Mouse (Mus musculus) stomach, postnatal 0 days (tissue): Measurements from ENCODE around the gene Gpr137c. TPM values are rescaled to one million over a fixed set of nuclear protein-coding genes. Genes with fewer than 3 reads are reported as not detected.

Experiments
- ATAC-seq: fragments of 200-750 bp; cut with Nextera tagmentation; 2 replicates; pipeline ENCODE4 v1.8.0; 2017; ENCODE audit not compliant: low FRiP score, low TSS enrichment
- DNase-seq: peaks from one replicate; pipeline ENCODE4 v3.0.0-alpha.2; 2016; ENCODE audit warnings: low spot score
- H3K27ac ChIP-seq: fragments of 300-500 bp; sonication (generic); replicated peaks from 2 replicates; pipeline ENCODE4 v1.5.1; 2014; ENCODE audit warnings: mild to moderate bottlenecking, control low read depth
- H3K27me3 ChIP-seq: fragments of 300-500 bp; sonication (generic); 2 replicates; pipeline ENCODE4 v1.6.1; 2014; ENCODE audit warnings: low read length; ENCODE audit not compliant: control insufficient read depth, insufficient read depth
- H3K36me3 ChIP-seq: fragments of 300-500 bp; sonication (generic); 2 replicates; pipeline ENCODE4 v1.6.1; 2014; ENCODE audit warnings: low read length, mixed read lengths; ENCODE audit not compliant: control insufficient read depth, insufficient read depth
- H3K4me1 ChIP-seq: fragments of 300-500 bp; sonication (generic); replicated peaks from 2 replicates; pipeline ENCODE4 v1.6.1; 2014; ENCODE audit warnings: antibody characterized with exemption; ENCODE audit not compliant: control insufficient read depth, insufficient read depth
- H3K4me2 ChIP-seq: fragments of 300-500 bp; sonication (generic); replicated peaks from 2 replicates; pipeline ENCODE4 v1.6.1; 2014; ENCODE audit warnings: low read depth, mild to moderate bottlenecking, control low read depth, moderate library complexity
- H3K4me3 ChIP-seq: fragments of 300-500 bp; sonication (generic); 2 replicates; pipeline ENCODE4 v1.5.1; 2014; ENCODE audit warnings: low read depth, low read length, control low read depth
- H3K9ac ChIP-seq: fragments of 300-500 bp; sonication (generic); 2 replicates; pipeline ENCODE4 v1.6.1; 2014; ENCODE audit warnings: mild to moderate bottlenecking, low read length, control low read depth, mixed read lengths
- H3K9me3 ChIP-seq: fragments of 300-500 bp; sonication (generic); 2 replicates; pipeline ENCODE4 v1.6.1; 2016; ENCODE audit warnings: low read length; ENCODE audit not compliant: control insufficient read depth
- CTCF ChIP-seq: IDR thresholded peaks from 2 replicates; pipeline ENCODE4 v1.5.1; 2016; ENCODE audit warnings: antibody characterized with exemption, low read depth, mild to moderate bottlenecking, moderate library complexity
- EP300 ChIP-seq: optimal IDR thresholded peaks from 2 replicates; pipeline ENCODE3; 2016; ENCODE audit warnings: antibody characterized with exemption
- WGBS: fragments of 180-500 bp; shearing (Covaris S2); extraction: QIAGEN DNeasy Blood & Tissue Kit; methylation state at CpG from one replicate; pipeline ENCODE4 v1.1.7; 2014; 5-methylcytosine and 5-hydroxymethylcytosine counted together
- polyA plus RNA-seq: library from polyadenylated mRNA; unstranded; fragments of >200 nt; fragmentation: Nextera tagmentation; extraction: Ambion mirVana; gene quantifications from 2 replicates; pipeline ENCODE4 v1.2.1, GENCODE M21; 2015

Gene Gpr137c
- 0.48 and 1.1 TPM in 2 replicates for polyA plus RNA-seq

DNA sequence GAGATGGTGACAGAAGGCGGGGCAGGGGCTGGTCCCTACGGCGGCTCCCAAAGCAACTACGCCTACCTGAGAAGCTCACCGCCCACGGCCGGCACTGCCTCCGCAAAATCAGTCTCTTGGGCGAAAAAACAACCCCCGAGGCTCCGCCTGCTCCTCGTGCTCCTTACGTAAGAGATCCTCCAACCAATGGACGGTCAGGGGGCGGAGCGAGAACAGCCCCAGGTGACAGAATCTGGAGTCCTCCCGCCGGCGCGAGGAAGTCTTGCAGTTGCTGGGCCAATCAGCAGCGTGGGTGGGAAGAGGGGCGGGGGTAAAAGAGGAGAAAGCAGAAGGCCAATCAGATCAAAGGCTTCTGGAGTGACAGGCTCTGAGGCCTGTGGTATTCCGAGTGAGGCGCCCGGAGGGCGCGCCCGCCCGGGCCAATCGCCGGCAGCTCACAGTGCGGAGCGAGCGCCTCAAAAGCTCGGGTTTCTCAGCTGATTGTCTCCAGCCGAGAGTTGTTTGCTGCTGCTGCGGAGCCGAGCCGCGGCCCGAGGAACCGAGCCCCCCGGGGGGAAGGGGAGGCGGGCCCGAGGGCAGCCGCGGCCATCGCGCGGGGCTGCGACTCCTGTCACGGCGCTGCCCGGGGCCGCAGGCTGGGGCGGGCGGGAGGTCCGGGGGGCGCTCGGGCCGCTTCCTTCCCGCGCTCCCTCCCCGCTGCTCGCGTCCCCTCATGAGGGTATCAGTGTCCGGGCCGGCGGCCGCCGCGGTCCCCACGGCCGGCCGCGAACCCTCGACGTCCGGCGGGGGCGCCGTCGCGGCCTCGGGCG, at the start of gene Gpr137c:
Gene Gpr137c, plus strand, starts transcription at position 437 of the 809 bp plus-strand sequence.
- under 1% methylated on average over 45 of the region's 86 CpGs for WGBS
- TF ChIP-seq CTCF (peak; percentile 16; the same call in 1 of the 2 replicates), EP300 (no peak)

DNA sequence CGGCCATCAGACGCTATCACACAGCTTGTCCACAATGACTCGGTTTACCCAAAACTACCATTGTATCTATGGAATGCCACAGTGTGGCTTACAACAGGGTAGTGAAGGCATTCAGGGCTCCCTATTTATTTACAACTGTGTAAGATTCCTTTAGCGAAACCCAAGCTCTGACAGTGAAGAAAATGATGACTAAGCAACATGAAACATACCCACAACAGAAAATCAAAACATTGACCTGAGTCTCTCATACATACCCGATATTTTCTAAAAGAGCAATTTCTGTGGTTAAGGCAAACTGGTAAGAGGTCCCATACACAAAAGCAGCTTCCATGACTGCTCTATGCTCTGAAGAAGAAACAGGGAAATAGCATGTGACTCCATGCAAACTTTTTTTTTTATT, 47.3 kb upstream of the Gpr137c start:
- H3K9ac ChIP-seq = no peak overlapping the region
- no peaks in the 10 kb centered on the region for H3K4me1 ChIP-seq
- no peaks in the 10 kb centered on the region for H3K9me3 ChIP-seq
- WGBS = 95% methylated on average over 5 of the region's 5 CpGs
- H3K27ac ChIP-seq = no peak overlapping the region
- no peak overlapping the region for H3K4me3 ChIP-seq
- no peaks in the 10 kb centered on the region for H3K27me3 ChIP-seq
- H3K4me2 ChIP-seq = no peak overlapping the region
- DNase-seq = no peak
- no peak for TF ChIP-seq EP300
- no peak for TF ChIP-seq CTCF
- no peaks in the 10 kb centered on the region for H3K36me3 ChIP-seq
- ATAC-seq = no peak

More for the DNA sequence above, at the start of gene Gpr137c:
- H3K9ac ChIP-seq = peak within 1 kb of the TSS; percentile 82
- peak within 1 kb of the TSS; percentile 94 for H3K27ac ChIP-seq
- H3K4me2 ChIP-seq = peak within 1 kb of the TSS; percentile 99
- H3K4me3 ChIP-seq = peak within 1 kb of the TSS; percentile 74
- no peaks in the 10 kb centered on the region for H3K9me3 ChIP-seq
- H3K4me1 ChIP-seq = no peaks in the 10 kb centered on the region
- ATAC-seq (peak; percentile 99), DNase-seq (peak; percentile 99)
- H3K27me3 ChIP-seq = no peaks in the 10 kb centered on the region
- H3K36me3 ChIP-seq = no peaks in the 10 kb centered on the region

DNA sequence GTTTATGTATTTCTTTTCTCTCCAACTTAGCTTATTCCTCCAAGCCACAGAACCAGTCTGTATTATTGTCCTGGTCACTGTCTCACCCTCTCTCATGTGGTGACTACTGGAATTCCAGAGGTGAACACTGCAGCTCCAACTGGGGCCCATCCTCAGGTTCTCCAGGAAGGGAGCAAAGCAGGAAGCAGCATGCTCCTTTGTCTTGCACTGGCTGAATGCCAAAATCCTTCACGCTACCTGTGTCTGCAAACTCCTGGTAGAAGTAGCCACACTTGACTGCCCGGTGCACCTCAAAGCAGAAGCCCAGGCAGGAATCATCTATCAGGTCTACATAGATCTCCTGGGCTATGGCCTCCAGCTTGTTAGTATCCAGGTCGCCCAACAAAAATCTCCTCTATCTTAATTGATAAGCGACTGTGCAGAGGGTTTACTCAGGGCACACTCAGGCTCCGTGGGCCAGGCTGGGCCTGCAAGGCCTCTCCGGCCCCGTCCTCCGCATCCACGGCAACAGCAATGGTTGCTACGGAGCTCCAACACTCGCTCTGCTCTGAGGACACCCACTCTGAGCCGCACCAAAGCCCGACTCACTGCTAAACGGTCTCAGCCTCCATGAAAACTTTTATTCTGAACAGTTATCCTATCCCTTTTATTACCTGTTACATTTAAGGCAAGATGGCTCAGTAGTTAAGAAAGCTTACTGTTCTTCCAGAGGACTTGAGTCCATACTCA, 44.3 kb upstream of the Gpr137c start:
- no peaks in the 10 kb centered on the region for H3K36me3 ChIP-seq
- 60% methylated on average over 14 of the region's 14 CpGs for WGBS
- no peak overlapping the region for H3K4me3 ChIP-seq
- H3K27me3 ChIP-seq = no peaks in the 10 kb centered on the region
- no peaks in the 10 kb centered on the region for H3K9me3 ChIP-seq
- 0 out of 2 replicates have a peak, but pooled peaks have one; percentile 8 for ATAC-seq
- peak; percentile 40 for DNase-seq
- TF ChIP-seq EP300 (no peak), CTCF (no peak)
- no peak overlapping the region for H3K4me2 ChIP-seq
- no peak overlapping the region for H3K27ac ChIP-seq
- no peak overlapping the region for H3K9ac ChIP-seq
- no peaks in the 10 kb centered on the region for H3K4me1 ChIP-seq

DNA sequence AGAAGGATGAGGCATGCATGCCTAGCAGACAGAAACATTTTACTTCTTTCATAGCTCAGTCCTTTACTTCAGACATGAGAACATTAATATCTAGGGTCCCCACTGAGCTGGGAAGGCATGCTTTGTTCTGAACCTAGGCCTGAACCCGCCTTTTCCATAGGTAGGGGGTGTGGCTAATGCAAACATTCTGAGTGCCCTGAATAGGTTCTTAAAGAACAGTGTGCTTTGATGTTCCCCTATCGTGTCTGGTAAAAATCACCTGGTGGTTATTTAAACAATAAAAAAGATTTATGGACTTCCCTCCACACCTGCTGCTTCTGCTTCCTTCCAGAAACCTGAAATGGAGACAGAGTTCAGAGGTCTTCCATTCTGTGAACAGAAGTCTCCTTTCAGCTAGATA, 40.3 kb upstream of the Gpr137c start:
- H3K9me3 ChIP-seq = no peaks in the 10 kb centered on the region
- no peak for DNase-seq
- no peak for ATAC-seq
- no peak for TF ChIP-seq EP300
- no peak for TF ChIP-seq CTCF
- H3K27me3 ChIP-seq = no peaks in the 10 kb centered on the region
- H3K4me3 ChIP-seq = no peak overlapping the region
- H3K9ac ChIP-seq = no peak overlapping the region
- H3K4me1 ChIP-seq = no peaks in the 10 kb centered on the region
- no peak overlapping the region for H3K27ac ChIP-seq
- H3K36me3 ChIP-seq = no peaks in the 10 kb centered on the region
- 27% methylated on average over 2 of the region's 2 CpGs for WGBS
- H3K4me2 ChIP-seq = no peak overlapping the region

- H3K4me2 ChIP-seq = no peak overlapping the region
- H3K4me3 ChIP-seq = no peak overlapping the region
- WGBS = 79% methylated on average over 2 of the region's 2 CpGs
- no peaks in the 10 kb centered on the region for H3K27me3 ChIP-seq
- no peak overlapping the region for H3K9ac ChIP-seq
- H3K36me3 ChIP-seq = no peaks in the 10 kb centered on the region
- no peaks in the 10 kb centered on the region for H3K4me1 ChIP-seq
- no peaks in the 10 kb centered on the region for H3K9me3 ChIP-seq
- DNase-seq (no peak), ATAC-seq (no peak)
- TF ChIP-seq CTCF (no peak), EP300 (no peak)
- H3K27ac ChIP-seq = no peak overlapping the region
Observed at GRCm38 (mm10) chr14:45179606-45180005, 39.9 kb upstream of the Gpr137c start.
